ENCODE assay signal across 9 mouse cellular contexts in genomic region chr15:37135590-37136164, GRCm38 (mm10).
DNase-seq lines count a peak whose midpoint lies in the region; ATAC-seq lines count a peak whose summit lies in the region.
"Had no signal": no experiment of that assay in that cellular context is flagged by ENCODE, and none has a peak within 500 bp of the region (broad histone marks: within the 10 kb centered on the region; RNA-seq: fewer than 3 reads in every experiment).

No protein-coding gene starts in this region.

- peak; percentile 37 for DNase-seq in ES-CJ7 (ENCODE audit: low read depth, low spot score)
- peak; percentile 81 for DNase-seq in cerebellum, adult 9-10 months
- DNase-seq in frontal cortex, postnatal 14 days (ENCODE audit: low spot score in 2 of 2): peak; percentile 28 to 29
- peak; percentile 81 for DNase-seq in hindbrain, embryonic 11.5 days (ENCODE audit: low spot score)
- DNase-seq in layer of hippocampus, postnatal 10 days (ENCODE audit: low spot score in 2 of 2): peak; percentile 67 to 75
- peak; percentile 69 for DNase-seq in lung, postnatal 14 days
- DNase-seq in ovary, postnatal 36 days (ENCODE audit: low spot score): peak; percentile 67
- peak; percentile 56 for DNase-seq in thymus, postnatal 14 days

- H3K36me3 ChIP-seq in hindbrain, embryonic 11.5 days (ENCODE audit: control insufficient read depth, insufficient read depth, low read length): no peaks in the 10 kb centered on the region

- no peaks in the 10 kb centered on the region for H3K9me3 ChIP-seq in hindbrain, embryonic 11.5 days (ENCODE audit: control insufficient read depth, low read length)

- H3K27ac ChIP-seq in hindbrain, embryonic 11.5 days (ENCODE audit: low read depth, low read length): peak overlapping the region; percentile 77

- peak; percentile 74 for ATAC-seq in hindbrain, embryonic 11.5 days (ENCODE audit: low FRiP score)
- ATAC-seq: Patski had no signal

- WGBS in hindbrain, embryonic 11.5 days: 2% methylated on average over 35 of the region's 35 CpGs

- H3K9ac ChIP-seq in hindbrain, embryonic 11.5 days (ENCODE audit: low read depth, low read length): peak overlapping the region; percentile 90

- no peaks in the 10 kb centered on the region; the same call in 1 of the 2 replicates for H3K27me3 ChIP-seq in hindbrain, embryonic 11.5 days (ENCODE audit: control insufficient read depth, insufficient read depth, low read length)
- H3K27me3 ChIP-seq: Patski had no signal

- peak overlapping the region; percentile 76 for H3K4me2 ChIP-seq in hindbrain, embryonic 11.5 days (replicated peaks; ENCODE audit: low read depth, low read length)

- peak overlapping the region; percentile 51 for H3K4me3 ChIP-seq in hindbrain, embryonic 11.5 days (ENCODE audit: low read depth, low read length)

- H3K4me1 ChIP-seq in hindbrain, embryonic 11.5 days (replicated peaks; ENCODE audit: control insufficient read depth, insufficient read depth, low read length): no peaks in the 10 kb centered on the region

Comparison
In these comparisons a context has a peak if more than half of its experiments do, and no peak if none do; other contexts are left out.
1. Peak in every context shown above with its lines: DNase-seq, ATAC-seq, H3K4me3 ChIP-seq and H3K27ac ChIP-seq.
2. DNase-seq: peak in every context shown above with its lines; median percentile 81 in cerebellum, adult 9-10 months; 81 in hindbrain, embryonic 11.5 days; 71 in layer of hippocampus, postnatal 10 days; 69 in lung, postnatal 14 days; 67 in ovary, postnatal 36 days; 56 in thymus, postnatal 14 days; 37 in ES-CJ7; 28 in frontal cortex, postnatal 14 days.